Mouse (Mus musculus) embryonic fibroblast, embryonic 13.5 days (primary cell): ENCODE data around the gene Slc29a3. TPM values are rescaled to one million over a fixed set of nuclear protein-coding genes. Genes with fewer than 3 reads are reported as not detected.
A peak's percentile ranks its signal among the peaks of the same experiment; 100 is the strongest.
"Not testable (repeated sequence)": the region's sequence is repeated elsewhere in the genome, so short reads cannot be mapped to it uniquely, and the experiment has no call there.

Experiments
- H3K27ac ChIP-seq: 2 replicates; pipeline ENCODE4 v1.5.1; 2012; ENCODE audit warnings: low read length, control low read depth, inconsistent platforms; ENCODE audit not compliant: insufficient read depth
- H3K4me1 ChIP-seq: 2 replicates; pipeline ENCODE4 v1.6.1; 2011; ENCODE audit warnings: low read length; ENCODE audit not compliant: control insufficient read depth, insufficient read depth
- H3K4me3 ChIP-seq: 2 replicates; pipeline ENCODE4 v1.5.1; 2011; ENCODE audit warnings: mild to moderate bottlenecking, control low read depth, low read length; ENCODE audit not compliant: insufficient read depth
- CTCF ChIP-seq: IDR thresholded peaks from 2 replicates; pipeline ENCODE4 v1.5.1; 2011; ENCODE audit warnings: mild to moderate bottlenecking, control low read depth, low read length, moderate library complexity, borderline replicate concordance; ENCODE audit not compliant: insufficient read depth
- POLR2A ChIP-seq: IDR thresholded peaks from 2 replicates; pipeline ENCODE4 v1.6.1; 2011; ENCODE audit warnings: low read depth, mild to moderate bottlenecking, control low read depth, low read length, moderate library complexity
- polyA plus RNA-seq: library from polyadenylated mRNA; stranded (reverse); fragments of >200 nt; gene quantifications from 2 replicates; pipeline ENCODE4 v1.2.4, GENCODE M21; 2011; ENCODE audit warnings: low read depth; ENCODE audit not compliant: missing spikeins, insufficient read length

Gene Slc29a3
- polyA plus RNA-seq, 1 experiment, result 23.5 TPM

DNA sequence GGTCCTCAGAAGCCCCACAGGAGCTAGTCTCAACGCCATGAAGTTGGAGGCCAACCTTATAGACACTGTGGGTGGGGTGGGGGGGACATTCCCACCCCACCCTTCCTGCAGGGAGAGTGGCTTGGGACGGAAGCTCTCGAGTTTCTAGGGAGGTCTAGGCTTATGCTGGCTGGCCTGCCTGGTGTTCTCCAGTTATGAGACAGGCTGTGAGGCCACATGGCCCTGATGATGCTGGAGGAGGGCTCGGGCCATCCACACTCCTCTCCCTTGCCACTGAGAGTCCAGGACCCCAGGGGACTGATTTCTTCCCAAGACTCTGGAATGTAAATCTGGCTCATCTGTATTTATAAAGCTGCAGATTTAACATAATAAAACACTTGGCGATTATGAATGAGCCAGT, 25.3 kb downstream of the Slc29a3 start:
- Histone ChIP-seq H3K4me3 (no peak overlapping the region), H3K4me1 (no peaks in the 10 kb centered on the region), H3K27ac (no peak overlapping the region)
- no peak for TF ChIP-seq CTCF
- no peak for TF ChIP-seq POLR2A

DNA sequence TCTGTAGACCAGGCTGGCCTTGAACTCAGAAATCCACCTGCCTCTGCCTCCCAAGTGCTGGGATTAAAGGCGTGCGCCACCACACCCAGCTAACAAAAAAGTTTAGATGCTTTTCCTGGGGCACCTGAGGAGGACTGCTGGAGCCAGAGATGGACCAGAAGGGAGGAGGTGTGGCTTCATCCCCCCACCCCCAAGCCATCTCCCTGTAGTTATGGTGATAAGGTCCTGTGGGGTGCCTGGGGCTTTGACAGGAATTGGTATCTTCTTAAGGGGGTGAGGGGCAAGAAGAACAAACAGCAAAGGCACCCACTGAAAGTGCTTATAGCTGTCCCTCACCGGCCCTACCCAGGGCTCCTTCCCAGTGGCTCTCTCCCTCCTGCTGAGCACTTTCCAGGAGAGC, 25.7 kb downstream of the Slc29a3 start:
- TF ChIP-seq CTCF (no peak), POLR2A (no peak)
- Histone ChIP-seq H3K4me3 (no peak overlapping the region), H3K4me1 (no peaks in the 10 kb centered on the region), H3K27ac (no peak overlapping the region)

DNA sequence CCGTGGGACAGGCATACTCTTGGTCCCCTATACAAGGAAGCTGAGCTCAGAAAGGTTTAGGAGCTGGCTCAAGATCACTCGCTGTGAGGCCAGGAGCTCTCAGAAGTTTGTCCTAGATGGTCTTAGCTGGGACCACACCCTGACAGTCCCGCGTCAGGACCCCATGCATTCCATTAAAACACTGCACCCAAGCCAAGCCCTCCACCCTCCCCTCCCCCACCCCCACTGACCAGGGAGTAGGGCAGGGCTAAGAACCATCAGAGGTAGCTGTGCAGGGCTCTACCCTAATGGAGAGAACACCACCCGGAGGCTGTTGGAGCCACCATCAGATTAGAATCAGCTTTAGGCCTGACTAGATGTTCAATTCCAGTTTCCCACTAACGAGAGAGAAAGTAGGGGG, 28.1 kb downstream of the Slc29a3 start:
- TF ChIP-seq CTCF, result no peak
- TF ChIP-seq POLR2A, result no peak
- no peaks in the 10 kb centered on the region for H3K4me1 ChIP-seq
- H3K4me3 ChIP-seq, result no peak overlapping the region
- no peak overlapping the region for H3K27ac ChIP-seq

DNA sequence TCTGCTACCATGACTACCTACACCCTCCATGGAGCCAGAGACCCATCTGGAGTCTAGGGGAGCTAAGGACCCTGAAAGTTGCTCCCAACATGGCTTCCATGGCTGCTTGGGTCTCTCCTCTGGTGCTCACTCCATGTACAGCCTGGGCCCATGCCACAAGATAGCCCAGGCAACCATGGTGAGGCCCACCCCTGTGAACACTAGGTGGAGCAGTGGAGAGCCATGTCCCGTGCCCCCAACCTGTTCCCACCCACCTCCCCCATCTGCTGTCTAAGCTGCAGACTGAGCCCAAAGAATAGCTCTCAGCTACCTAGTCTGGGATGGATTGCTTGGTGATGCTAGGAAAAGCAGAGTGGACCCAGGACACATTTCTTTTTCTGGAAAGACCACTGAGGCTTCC, 29.2 kb downstream of the Slc29a3 start:
- no peak overlapping the region for H3K27ac ChIP-seq
- H3K4me3 ChIP-seq, result no peak overlapping the region
- no peaks in the 10 kb centered on the region for H3K4me1 ChIP-seq
- TF ChIP-seq POLR2A, result no peak
- TF ChIP-seq CTCF, result peak; percentile 16; the same call in 1 of the 2 replicates

DNA sequence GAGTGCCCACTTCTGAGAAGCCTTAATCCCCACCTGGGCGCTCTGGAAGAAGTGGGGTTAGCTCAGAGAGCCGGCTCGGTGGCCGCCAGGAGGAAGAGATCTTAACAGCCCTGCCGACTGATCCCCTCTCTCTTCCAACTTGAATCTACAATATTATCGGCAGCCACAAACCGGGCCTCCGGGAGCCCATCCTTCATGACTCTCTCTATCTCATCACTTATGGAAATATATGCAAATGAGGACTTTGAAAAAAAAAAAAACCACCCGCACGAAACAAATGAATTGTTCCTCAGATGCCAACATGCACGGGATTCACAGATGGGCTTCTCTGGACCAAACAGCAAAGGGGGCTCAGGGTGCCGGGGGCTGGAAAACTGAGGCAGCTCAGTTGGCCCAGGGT, 31.0 kb downstream of the Slc29a3 start:
- Histone ChIP-seq H3K4me3 (no peak overlapping the region), H3K27ac (no peak overlapping the region), H3K4me1 (no peaks in the 10 kb centered on the region)
- TF ChIP-seq POLR2A (no peak), CTCF (no peak)

- H3K4me3 ChIP-seq, result no peak overlapping the region
- no peak overlapping the region for H3K27ac ChIP-seq
- no peaks in the 10 kb centered on the region for H3K4me1 ChIP-seq
- TF ChIP-seq CTCF (no peak), POLR2A (no peak)
Observed at GRCm38 (mm10) chr10:60720461-60720860, 32.1 kb downstream of the Slc29a3 start.

DNA sequence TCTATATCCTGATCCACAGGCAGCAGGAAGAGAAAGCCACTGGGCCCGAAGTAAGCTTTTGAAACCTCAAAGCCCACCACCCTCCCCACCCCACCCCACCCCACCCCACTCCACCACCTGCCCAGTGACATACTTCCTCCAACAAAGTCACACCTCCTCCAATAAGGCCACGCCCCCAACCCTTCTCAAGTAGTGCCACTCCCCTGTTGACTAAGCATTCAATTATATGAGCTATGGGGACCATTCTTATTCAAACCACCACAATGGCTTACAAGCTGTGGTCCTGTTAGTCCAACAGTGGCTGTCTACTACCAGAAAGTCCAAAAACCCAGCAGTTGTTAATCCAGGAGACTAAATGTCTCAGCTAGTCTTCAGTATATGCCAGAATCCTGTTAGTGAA, 34.1 kb downstream of the Slc29a3 start:
- Histone ChIP-seq H3K4me1 (no peaks in the 10 kb centered on the region), H3K27ac (no peak overlapping the region), H3K4me3 (no peak overlapping the region)
- TF ChIP-seq POLR2A (no peak), CTCF (no peak)

DNA sequence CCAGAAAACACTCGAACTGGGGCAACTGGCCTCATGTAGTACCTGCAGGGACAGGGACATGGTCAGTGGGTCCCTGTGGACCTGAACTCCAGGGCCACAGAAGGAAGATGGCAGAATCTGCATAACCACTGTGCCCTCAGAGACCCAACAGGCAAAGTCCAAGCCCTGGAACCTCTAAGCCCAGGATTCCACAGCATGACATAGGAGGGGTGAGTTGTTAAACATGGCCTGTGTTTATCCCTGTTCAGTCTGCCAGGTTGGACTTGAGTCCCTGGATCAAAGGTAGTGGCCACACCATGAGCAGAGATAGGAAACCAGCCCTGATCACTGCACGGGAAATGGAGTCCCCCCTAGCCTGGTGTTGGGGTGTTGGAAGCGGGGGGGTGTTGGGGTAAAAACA, 36.1 kb downstream of the Slc29a3 start:
- Histone ChIP-seq H3K4me1 (no peaks in the 10 kb centered on the region), H3K4me3 (no peak overlapping the region), H3K27ac (no peak overlapping the region)
- TF ChIP-seq CTCF, result no peak

GRCm38 (mm10) chr10:60712299-60712698, 40.3 kb downstream of the Slc29a3 start:
- H3K4me3 ChIP-seq, H3K4me1 ChIP-seq, H3K27ac ChIP-seq: not testable (repeated sequence)

DNA sequence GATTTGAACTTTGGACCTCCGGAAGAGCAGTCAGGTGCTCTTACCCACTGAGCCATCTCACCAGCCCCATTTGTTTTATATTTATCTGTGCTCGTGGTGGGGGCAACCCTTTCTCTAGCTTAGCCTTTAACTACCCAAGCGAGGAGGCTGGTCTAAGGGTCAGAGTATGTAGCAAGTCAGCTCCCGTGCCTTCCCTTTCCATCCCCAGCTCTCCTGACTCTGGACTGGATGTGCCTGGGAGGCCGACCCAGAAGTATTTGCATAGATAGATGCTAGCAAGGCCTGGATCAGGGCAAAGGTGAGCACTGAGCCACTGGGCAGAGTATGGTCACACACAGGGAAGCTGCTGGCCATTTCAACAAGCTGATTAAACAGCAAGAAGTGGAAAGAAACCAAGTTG, 43.8 kb downstream of the Slc29a3 start:
- H3K27ac ChIP-seq, result no peak overlapping the region
- H3K4me3 ChIP-seq, result no peak overlapping the region
- H3K4me1 ChIP-seq, result no peaks in the 10 kb centered on the region
- TF ChIP-seq POLR2A (no peak), CTCF (no peak)

DNA sequence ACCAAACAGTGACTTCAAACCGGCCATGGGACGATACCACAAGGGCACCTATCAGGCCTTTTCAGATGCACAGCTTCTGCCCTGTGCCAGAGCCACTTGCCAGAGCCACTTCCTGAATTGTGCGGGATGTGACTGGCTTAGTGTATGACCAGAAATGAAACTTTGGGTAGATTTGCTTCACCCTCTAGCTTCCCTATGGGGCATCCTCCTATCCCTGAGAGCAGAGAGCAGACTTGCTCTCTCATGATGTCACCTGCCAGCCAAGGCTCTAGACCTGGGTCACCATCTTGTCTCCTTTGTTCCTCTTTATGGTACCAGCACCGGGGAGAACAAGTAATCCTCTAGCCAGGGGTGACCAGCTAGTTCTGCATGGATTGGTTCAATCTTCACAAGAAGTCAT, 46.3 kb downstream of the Slc29a3 start:
- TF ChIP-seq CTCF (no peak), POLR2A (no peak)
- Histone ChIP-seq H3K4me1 (no peaks in the 10 kb centered on the region), H3K27ac (no peak overlapping the region), H3K4me3 (no peak overlapping the region)
